9 mouse cellular contexts compared by ENCODE assay signal in genomic region chr9:67048483-67049085, GRCm38 (mm10). TPM values are rescaled to one million over a fixed set of nuclear protein-coding genes. Genes with fewer than 3 reads are reported as not detected.
DNase-seq lines count a peak whose midpoint lies in the region; ATAC-seq lines count a peak whose summit lies in the region.
"Had no signal": no experiment of that assay in that cellular context is flagged by ENCODE, and none has a peak within 500 bp of the region (broad histone marks: within the 10 kb centered on the region; RNA-seq: fewer than 3 reads in every experiment).

No protein-coding gene starts in this region.

- peak overlapping the region; percentile 91 for H3K4me3 ChIP-seq in heart, embryonic 10.5 days
- H3K4me3 ChIP-seq in heart, embryonic 16.5 days (ENCODE audit: low read length), result peak overlapping the region; percentile 81
- H3K4me3 ChIP-seq in midbrain, embryonic 10.5 days, result peak overlapping the region; percentile 62

- H3K9ac ChIP-seq in heart, embryonic 16.5 days (ENCODE audit: low read length), result peak overlapping the region; percentile 95

- intact Hi-C loops in heart, postnatal 36 days (cut with DNase I), result loop anchor here (2.0 to 10.0 kb wide), 5 partner anchors 108 to 404 kb away; partner anchors contain the start of genes Aph1b and Gm10647

- H3K36me3 ChIP-seq in heart, embryonic 10.5 days, result peaks cover 19% of the 10 kb centered on the region
- H3K36me3 ChIP-seq in heart, embryonic 16.5 days (ENCODE audit: control insufficient read depth, insufficient read depth), result 0 out of 2 replicates have a peak, but pooled peaks cover 2% of the 10 kb centered on the region
- H3K36me3 ChIP-seq in midbrain, embryonic 10.5 days, result no peaks in the 10 kb centered on the region

- peak; percentile 0; the same call in 1 of the 2 replicates for ATAC-seq in heart, embryonic 16.5 days (replicated peaks; ENCODE audit: extremely low read depth, insufficient read depth, low FRiP score)

- under 1% methylated on average over 26 of the region's 26 CpGs for WGBS in heart, embryonic 10.5 days
- WGBS in heart, embryonic 16.5 days, result under 1% methylated on average over 26 of the region's 26 CpGs
- under 1% methylated on average over 26 of the region's 26 CpGs for WGBS in midbrain, embryonic 10.5 days

- H3K27ac ChIP-seq in heart, embryonic 10.5 days, result peak overlapping the region; percentile 97
- H3K27ac ChIP-seq in heart, embryonic 16.5 days (ENCODE audit: low read length), result peak overlapping the region; percentile 96
- peak overlapping the region; percentile 77 for H3K27ac ChIP-seq in midbrain, embryonic 10.5 days (replicated peaks)

- no peak for DNase-seq in heart, embryonic 10.5 days (ENCODE audit: low spot score)
- no peak for DNase-seq in heart, postnatal 36 days
- peak; percentile 44 for DNase-seq in MN1 (ENCODE audit: low spot score)
- DNase-seq in midbrain, embryonic 10.5 days (ENCODE audit: low spot score), result no peak
- no peak for DNase-seq in right cerebral cortex, postnatal 10 days (ENCODE audit: low spot score in 2 of 2)
- DNase-seq in spleen, postnatal 14 days (ENCODE audit: low spot score in 2 of 2), result no peak
- DNase-seq in kidney, adult 9 months, result no peak

- peak overlapping the region; percentile 84 for H3K4me2 ChIP-seq in heart, embryonic 16.5 days (ENCODE audit: low read depth, low read length)

- H3K9me3 ChIP-seq in heart, embryonic 10.5 days, result no peaks in the 10 kb centered on the region
- H3K9me3 ChIP-seq in heart, embryonic 16.5 days (replicated peaks; ENCODE audit: control insufficient read depth, low read length), result no peaks in the 10 kb centered on the region
- no peaks in the 10 kb centered on the region for H3K9me3 ChIP-seq in midbrain, embryonic 10.5 days (replicated peaks)

- H3K4me1 ChIP-seq in heart, embryonic 10.5 days, result peaks cover 19% of the 10 kb centered on the region
- peaks cover 2% of the 10 kb centered on the region; the same call in 1 of the 2 replicates for H3K4me1 ChIP-seq in heart, embryonic 16.5 days (ENCODE audit: control insufficient read depth, insufficient read depth, low read length)
- peaks cover 52% of the 10 kb centered on the region for H3K4me1 ChIP-seq in midbrain, embryonic 10.5 days

- peaks cover 10% of the 10 kb centered on the region; the same call in 1 of the 2 replicates for H3K27me3 ChIP-seq in heart, embryonic 10.5 days (ENCODE audit: insufficient read depth, poor library complexity, severe bottlenecking)
- H3K27me3 ChIP-seq in heart, embryonic 16.5 days (ENCODE audit: control insufficient read depth, insufficient read depth, low read length), result no peaks in the 10 kb centered on the region
- H3K27me3 ChIP-seq in midbrain, embryonic 10.5 days (ENCODE audit: low read depth, poor library complexity, severe bottlenecking), result peaks cover 73% of the 10 kb centered on the region
- H3K27me3 ChIP-seq: CH12.LX had no signal

RNA-seq across cellular contexts. Expression of gene Tpm1, which starts 0.6 kb away (rescaled TPM):
- 2,990 and 4,096 TPM in 2 replicates for polyA plus RNA-seq in heart, embryonic 10.5 days (2016; fragmentation: Nextera tagmentation; extraction: Ambion mirVana)
- over 10,000 TPM; 11,452 to 11,878 TPM for total RNA-seq in heart, postnatal 36 days (2021)
- 5,077 and 5,310 TPM in 2 replicates for polyA plus RNA-seq in heart, embryonic 16.5 days (2015; fragmentation: Nextera tagmentation; extraction: Ambion mirVana)
- polyA plus RNA-seq in midbrain, embryonic 10.5 days (2016; fragmentation: Nextera tagmentation; extraction: Ambion mirVana), result 263 and 275 TPM in 2 replicates

Comparison
In these comparisons a context has a peak if more than half of its experiments do, and no peak if none do; other contexts are left out.
1. RNA of gene Tpm1, which starts 0.6 kb away (polyA plus RNA-seq): 5,077 to 5,310 TPM in heart, embryonic 16.5 days and 2,990 to 4,096 TPM in heart, embryonic 10.5 days; 263 to 275 TPM in midbrain, embryonic 10.5 days; every median in the first group is over 10 times any median in the second.
2. Peak in every context shown above with its lines, with median percentiles within 50 percentile points of each other: H3K27ac ChIP-seq and H3K4me3 ChIP-seq.